Mouse (Mus musculus): ENCODE results near the gene Pxt1. TPM values are rescaled to one million over a fixed set of nuclear protein-coding genes. Genes with fewer than 3 reads are reported as not detected.
A peak's percentile ranks its signal among the peaks of the same experiment; 100 is the strongest.

Gene Pxt1
- total RNA-seq, 2 experiments from 2014 or later = not detected

GRCm38 (mm10) chr17:28922096-28922495, 21.5 kb downstream of the Pxt1 start:
- Histone ChIP-seq H3K4me3 (no peak overlapping the region), H3K27ac (no peak overlapping the region)
- TF ChIP-seq CTCF (conservative IDR thresholded peaks at IDR 0.05) = no peak
- DNase-seq (ENCODE audit: low spot score in 2 of 2) = no peak

- H3K4me3 ChIP-seq = no peak overlapping the region
- H3K27ac ChIP-seq = no peak overlapping the region
- TF ChIP-seq CTCF (conservative IDR thresholded peaks at IDR 0.05) = no peak
- DNase-seq (ENCODE audit: low spot score in 2 of 2) = peak in 1 of 2 experiments; percentile 1
Measured at GRCm38 (mm10) chr17:28921086-28921485, 22.6 kb downstream of the Pxt1 start.

- no peak for TF ChIP-seq CTCF (conservative IDR thresholded peaks at IDR 0.05)
- DNase-seq (ENCODE audit: low spot score in 2 of 2) = no peak
- no peak overlapping the region for H3K4me3 ChIP-seq
- no peak overlapping the region for H3K27ac ChIP-seq
Measured at GRCm38 (mm10) chr17:28916520-28916919, 27.1 kb downstream of the Pxt1 start.

GRCm38 (mm10) chr17:28915060-28915628, 28.5 kb downstream of the Pxt1 start, which contains the start of gene 4930539E08Rik:
Gene 4930539E08Rik (minus strand): TSS chr17:28915324.
- H3K27ac ChIP-seq = no peak within 1 kb of the TSS
- no peak for DNase-seq (ENCODE audit: low spot score in 2 of 2)
- no peak for TF ChIP-seq CTCF (conservative IDR thresholded peaks at IDR 0.05)
- H3K4me3 ChIP-seq = no peak within 1 kb of the TSS

GRCm38 (mm10) chr17:28913940-28914339, 29.7 kb downstream of the Pxt1 start:
- no peak for TF ChIP-seq CTCF (conservative IDR thresholded peaks at IDR 0.05)
- no peak overlapping the region for H3K27ac ChIP-seq
- DNase-seq (ENCODE audit: low spot score in 2 of 2) = no peak
- no peak overlapping the region for H3K4me3 ChIP-seq

GRCm38 (mm10) chr17:28913200-28913599, 30.4 kb downstream of the Pxt1 start:
- H3K27ac ChIP-seq = no peak overlapping the region
- no peak overlapping the region for H3K4me3 ChIP-seq
- no peak for TF ChIP-seq CTCF (conservative IDR thresholded peaks at IDR 0.05)
- no peak for DNase-seq (ENCODE audit: low spot score in 2 of 2)

- TF ChIP-seq CTCF (conservative IDR thresholded peaks at IDR 0.05) = no peak
- Histone ChIP-seq H3K4me3 (no peak overlapping the region), H3K27ac (no peak overlapping the region)
- DNase-seq (ENCODE audit: low spot score in 2 of 2) = no peak
Measured at GRCm38 (mm10) chr17:28910139-28910538, 33.5 kb downstream of the Pxt1 start.

GRCm38 (mm10) chr17:28909252-28909941, 34.2 kb downstream of the Pxt1 start:
- H3K27ac ChIP-seq = no peak overlapping the region
- H3K4me3 ChIP-seq = no peak overlapping the region
- peak in 1 of 2 experiments; percentile 40 for DNase-seq (ENCODE audit: low spot score in 2 of 2)
- peak; percentile 74 for TF ChIP-seq CTCF (conservative IDR thresholded peaks at IDR 0.05)

GRCm38 (mm10) chr17:28907959-28908358, 35.7 kb downstream of the Pxt1 start:
- no peak for TF ChIP-seq CTCF (conservative IDR thresholded peaks at IDR 0.05)
- H3K4me3 ChIP-seq = no peak overlapping the region
- H3K27ac ChIP-seq = peak overlapping the region; percentile 29
- peak; percentile 24 to 66 for DNase-seq (ENCODE audit: low spot score in 2 of 2)

GRCm38 (mm10) chr17:28905377-28905916, 38.2 kb downstream of the Pxt1 start:
- no peak overlapping the region for H3K4me3 ChIP-seq
- TF ChIP-seq CTCF (conservative IDR thresholded peaks at IDR 0.05) = no peak
- H3K27ac ChIP-seq = peak overlapping the region; percentile 87
- no peak for DNase-seq (ENCODE audit: low spot score in 2 of 2)

GRCm38 (mm10) chr17:28904546-28905376, 38.9 kb downstream of the Pxt1 start:
- Histone ChIP-seq H3K4me3 (no peak overlapping the region), H3K27ac (peak overlapping the region; percentile 87)
- TF ChIP-seq CTCF (conservative IDR thresholded peaks at IDR 0.05) = peak; percentile 83
- peak; percentile 49 to 71 for DNase-seq (ENCODE audit: low spot score in 2 of 2)

- Histone ChIP-seq H3K4me3 (no peak overlapping the region), H3K27ac (no peak overlapping the region)
- peak; percentile 48 for TF ChIP-seq CTCF (conservative IDR thresholded peaks at IDR 0.05)
- DNase-seq (ENCODE audit: low spot score in 2 of 2) = no peak
Measured at GRCm38 (mm10) chr17:28901559-28901958, 42.1 kb downstream of the Pxt1 start.

- Histone ChIP-seq H3K27ac (no peak overlapping the region), H3K4me3 (no peak overlapping the region)
- TF ChIP-seq CTCF (conservative IDR thresholded peaks at IDR 0.05) = no peak
- no peak for DNase-seq (ENCODE audit: low spot score in 2 of 2)
Measured at GRCm38 (mm10) chr17:28899427-28899826, 44.2 kb downstream of the Pxt1 start.

All from layer of hippocampus, adult 2 months (tissue).